Mouse (Mus musculus): ENCODE data around the gene Gm10197. TPM values are rescaled to one million over a fixed set of nuclear protein-coding genes. Genes with fewer than 3 reads are reported as not detected.

Gm10197 gene
- total RNA-seq, 2 experiments from 2014 or later = not detected

Other genes with a start within 250 kb of the Gm10197 start
- gene Add3, start 231.3 kb downstream of the Gm10197 start, total RNA-seq (2021) = 10 to 100 TPM; 29.2 to 39.1 TPM
- gene Mxi1, start 61.2 kb downstream of the Gm10197 start, total RNA-seq (2021) = 10 to 100 TPM; 29.2 to 35.0 TPM
- gene Smndc1, start 18.8 kb upstream of the Gm10197 start, total RNA-seq (2021) = 10 to 100 TPM; 41.5 to 44.2 TPM
- gene Dusp5, start 157.3 kb upstream of the Gm10197 start, total RNA-seq (2021) = 10 to 100 TPM in 1 of 2 experiments, 1 to 10 TPM in 1; 6.5 to 13.6 TPM
- gene Nutf2-ps1, start 217.3 kb upstream of the Gm10197 start, total RNA-seq (2021) = 10 to 100 TPM; 63.0 to 71.1 TPM
- gene Smc3, start 228.6 kb upstream of the Gm10197 start, total RNA-seq (2021) = 10 to 100 TPM; 24.7 to 30.2 TPM